Mouse (Mus musculus): ENCODE results near the gene Kcnk13. TPM values are rescaled to one million over a fixed set of nuclear protein-coding genes. Genes with fewer than 3 reads are reported as not detected.
A peak's percentile ranks its signal among the peaks of the same experiment; 100 is the strongest.

Kcnk13 gene
- total RNA-seq (2014; fragmentation: Nextera tagmentation), result not detected in 2 replicates
- 0.38 TPM in 1 of 2 replicates, not detected in the other for total RNA-seq (2017)

GRCm38 (mm10) chr12:99964301-99965202, at the start of gene Kcnk13:
Gene Kcnk13, plus strand, starts transcription at chr12:99964499.
- peak; percentile 80 for ATAC-seq (replicated peaks; ENCODE audit: low FRiP score, low TSS enrichment, poor library complexity, severe bottlenecking)

DNA sequence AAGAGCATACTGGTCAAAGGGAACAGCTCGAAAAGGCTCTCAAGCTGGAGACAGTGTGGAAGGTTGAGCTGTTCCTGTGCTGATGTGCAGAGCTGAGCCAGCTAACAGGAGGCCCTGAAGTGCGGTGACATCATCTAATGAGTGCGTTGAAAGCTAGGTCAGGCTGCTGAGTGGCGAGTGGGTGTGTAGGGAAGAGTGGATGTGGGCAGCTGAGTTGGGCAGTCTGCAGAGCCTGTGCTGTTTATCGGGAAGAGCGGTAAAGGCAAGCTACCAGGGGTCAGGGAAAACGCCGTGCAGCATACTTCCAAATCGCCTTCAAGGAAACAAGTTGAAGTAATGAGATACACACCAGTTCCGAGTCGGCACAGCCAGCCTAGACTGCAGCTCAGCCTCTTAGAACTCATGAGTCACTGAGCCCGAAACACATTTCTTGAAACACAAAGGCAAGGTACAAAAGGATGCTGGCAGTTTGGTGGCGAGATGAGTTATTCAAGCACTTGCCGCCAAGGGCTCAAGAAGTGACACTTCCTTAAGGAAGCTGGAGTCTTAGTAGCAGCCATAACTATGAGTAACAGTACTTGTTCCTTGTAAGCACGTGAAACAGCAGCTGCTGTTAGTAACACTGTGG, 46.4 kb upstream of the Kcnk13 start:
- no peak for ATAC-seq (replicated peaks; ENCODE audit: low FRiP score, low TSS enrichment, poor library complexity, severe bottlenecking)

DNA sequence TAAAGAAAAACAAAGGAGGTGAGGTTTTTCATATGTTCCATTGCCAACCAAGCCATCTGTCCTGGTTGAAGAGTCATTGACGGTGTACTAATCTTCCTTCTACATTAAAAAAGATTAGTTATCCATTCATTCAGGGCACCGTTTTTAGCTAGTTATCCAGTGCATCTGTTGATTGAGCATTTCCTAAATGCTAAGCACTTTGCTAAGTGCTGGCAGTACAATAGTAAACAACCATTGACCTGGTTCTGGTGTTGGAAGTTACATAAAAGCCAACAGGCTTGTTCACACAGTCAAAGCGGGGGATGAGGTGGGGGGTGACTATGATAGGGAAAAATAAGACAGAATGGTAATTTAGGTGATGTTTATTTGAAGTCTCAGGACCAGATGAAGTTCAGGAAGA, 44.7 kb upstream of the Kcnk13 start:
- ATAC-seq (replicated peaks; ENCODE audit: low FRiP score, low TSS enrichment, poor library complexity, severe bottlenecking), result no peak

DNA sequence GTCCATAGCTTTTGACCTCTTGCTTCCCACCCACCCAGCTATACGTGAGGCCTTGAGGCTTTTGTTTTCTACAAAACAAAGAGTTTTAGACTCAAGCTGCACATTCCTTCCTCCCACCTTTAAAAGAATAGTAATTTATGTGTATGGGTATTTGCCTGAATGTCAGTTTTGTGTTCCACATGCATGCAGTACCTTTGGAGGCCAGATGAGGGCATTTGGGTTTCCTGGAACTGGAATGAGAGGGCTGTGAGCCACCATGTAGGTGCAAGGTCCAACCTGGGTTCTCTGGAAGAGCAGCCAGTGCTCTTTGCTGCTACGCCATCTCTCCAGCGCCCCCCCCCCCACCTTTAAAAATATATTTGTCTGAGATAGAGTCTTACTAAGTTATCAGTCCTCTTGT, 43.3 kb upstream of the Kcnk13 start:
- no peak for ATAC-seq (replicated peaks; ENCODE audit: low FRiP score, low TSS enrichment, poor library complexity, severe bottlenecking)

DNA sequence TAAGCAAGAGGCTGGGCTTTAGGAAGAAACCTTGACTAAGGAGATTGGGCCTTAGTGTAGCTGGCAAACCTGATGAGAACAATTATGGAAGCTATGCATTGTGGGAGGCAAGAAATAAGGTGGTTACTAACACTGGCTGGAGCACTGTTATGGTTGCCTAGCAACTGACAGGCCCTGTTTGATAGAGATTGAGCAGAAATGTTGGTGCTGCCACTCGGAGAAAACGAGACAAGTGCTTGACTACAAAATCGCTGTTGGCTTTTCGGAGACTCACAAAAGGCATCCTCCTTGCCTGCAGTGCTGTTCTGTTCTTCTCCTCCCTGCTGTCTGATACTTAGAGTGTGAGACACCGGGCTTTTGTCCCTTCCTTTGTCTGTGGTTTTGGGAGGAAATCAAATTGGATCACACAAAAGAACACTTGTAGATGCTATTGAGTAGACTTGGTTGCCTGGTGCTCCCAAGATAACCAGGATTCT, 41.1 kb upstream of the Kcnk13 start:
- no peak for ATAC-seq (replicated peaks; ENCODE audit: low FRiP score, low TSS enrichment, poor library complexity, severe bottlenecking)

GRCm38 (mm10) chr12:99923703-99924102, 40.6 kb upstream of the Kcnk13 start:
- ATAC-seq (replicated peaks; ENCODE audit: low FRiP score, low TSS enrichment, poor library complexity, severe bottlenecking), result no peak

- ATAC-seq (replicated peaks; ENCODE audit: low FRiP score, low TSS enrichment, poor library complexity, severe bottlenecking), result no peak
Observed at GRCm38 (mm10) chr12:99928311-99928710, 36.0 kb upstream of the Kcnk13 start.

- no peak for ATAC-seq (replicated peaks; ENCODE audit: low FRiP score, low TSS enrichment, poor library complexity, severe bottlenecking)
Observed at GRCm38 (mm10) chr12:99929160-99929559, 35.1 kb upstream of the Kcnk13 start.

GRCm38 (mm10) chr12:99932245-99932644, 32.1 kb upstream of the Kcnk13 start:
- no peak for ATAC-seq (replicated peaks; ENCODE audit: low FRiP score, low TSS enrichment, poor library complexity, severe bottlenecking)

- ATAC-seq (replicated peaks; ENCODE audit: low FRiP score, low TSS enrichment, poor library complexity, severe bottlenecking), result no peak
Observed at GRCm38 (mm10) chr12:99933630-99934029, 30.7 kb upstream of the Kcnk13 start.

- ATAC-seq (replicated peaks; ENCODE audit: low FRiP score, low TSS enrichment, poor library complexity, severe bottlenecking), result no peak
Observed at GRCm38 (mm10) chr12:99935403-99935802, 28.9 kb upstream of the Kcnk13 start.

DNA sequence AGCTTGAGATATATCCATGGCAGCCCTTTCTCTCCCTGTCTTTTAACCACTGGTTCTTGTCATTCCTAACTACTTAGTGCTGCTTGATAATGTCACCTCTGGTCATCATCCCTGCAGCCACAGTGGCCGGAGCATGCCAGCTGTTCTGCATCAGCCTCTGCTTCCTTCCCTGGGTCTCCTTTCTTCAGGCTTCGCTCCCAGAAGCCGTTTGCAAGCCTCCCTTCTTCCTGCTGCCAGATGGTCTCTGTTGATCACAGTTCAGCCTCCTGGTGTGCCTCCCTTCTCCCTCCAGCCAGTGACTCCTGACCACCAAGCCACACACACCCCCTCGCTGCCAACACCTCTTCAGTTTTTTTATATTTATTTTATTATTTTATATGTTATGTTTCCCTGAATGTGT, 25.8 kb upstream of the Kcnk13 start:
- no peak for ATAC-seq (replicated peaks; ENCODE audit: low FRiP score, low TSS enrichment, poor library complexity, severe bottlenecking)

DNA sequence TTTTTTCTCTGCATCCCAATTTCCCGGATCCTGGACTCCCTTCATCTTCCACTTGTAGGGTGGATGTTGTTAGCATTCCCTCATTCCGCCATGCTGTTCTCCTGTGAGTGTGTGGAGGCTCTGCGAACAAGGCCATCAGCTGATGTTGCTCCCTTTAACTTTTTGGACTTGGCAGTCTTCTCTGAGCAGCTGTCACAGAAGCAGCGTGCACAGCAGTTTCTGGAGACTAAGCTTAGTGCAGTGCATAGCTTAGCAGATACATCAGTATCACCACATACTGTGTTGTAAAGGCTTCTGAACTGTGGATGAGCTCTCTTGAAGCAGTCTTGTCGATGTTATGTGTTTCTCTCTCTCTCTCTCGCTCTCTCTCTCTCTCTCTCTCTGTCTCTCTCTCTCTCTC, 25.1 kb upstream of the Kcnk13 start:
- no peak for ATAC-seq (replicated peaks; ENCODE audit: low FRiP score, low TSS enrichment, poor library complexity, severe bottlenecking)

- no peak for ATAC-seq (replicated peaks; ENCODE audit: low FRiP score, low TSS enrichment, poor library complexity, severe bottlenecking)
Observed at GRCm38 (mm10) chr12:99940704-99941103, 23.6 kb upstream of the Kcnk13 start.

GRCm38 (mm10) chr12:99942441-99942840, 21.9 kb upstream of the Kcnk13 start:
- no peak for ATAC-seq (replicated peaks; ENCODE audit: low FRiP score, low TSS enrichment, poor library complexity, severe bottlenecking)

- peak; percentile 69 for ATAC-seq (replicated peaks; ENCODE audit: low FRiP score, low TSS enrichment, poor library complexity, severe bottlenecking)
Observed at GRCm38 (mm10) chr12:99952928-99953327, 11.4 kb upstream of the Kcnk13 start.

DNA sequence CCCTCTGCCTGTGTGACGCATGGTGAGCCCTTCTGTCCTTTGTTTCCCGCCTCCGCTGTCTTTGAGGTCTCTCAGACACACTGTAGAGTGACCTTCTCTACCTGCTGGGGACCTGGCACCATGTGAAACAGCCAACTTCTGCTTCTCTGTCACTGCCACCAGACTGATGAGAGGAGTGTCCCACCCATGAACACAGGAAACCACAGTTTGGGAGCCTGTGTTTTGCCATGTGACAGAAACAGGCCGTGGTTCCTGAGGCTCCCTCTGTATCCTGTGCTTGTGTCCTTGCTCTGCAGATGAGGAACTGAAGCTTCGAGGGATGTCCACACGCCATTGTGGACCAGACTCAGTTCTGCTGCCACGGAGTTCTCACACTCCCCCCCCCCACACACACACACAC, 7.9 kb upstream of the Kcnk13 start:
- no peak for ATAC-seq (replicated peaks; ENCODE audit: low FRiP score, low TSS enrichment, poor library complexity, severe bottlenecking)

DNA sequence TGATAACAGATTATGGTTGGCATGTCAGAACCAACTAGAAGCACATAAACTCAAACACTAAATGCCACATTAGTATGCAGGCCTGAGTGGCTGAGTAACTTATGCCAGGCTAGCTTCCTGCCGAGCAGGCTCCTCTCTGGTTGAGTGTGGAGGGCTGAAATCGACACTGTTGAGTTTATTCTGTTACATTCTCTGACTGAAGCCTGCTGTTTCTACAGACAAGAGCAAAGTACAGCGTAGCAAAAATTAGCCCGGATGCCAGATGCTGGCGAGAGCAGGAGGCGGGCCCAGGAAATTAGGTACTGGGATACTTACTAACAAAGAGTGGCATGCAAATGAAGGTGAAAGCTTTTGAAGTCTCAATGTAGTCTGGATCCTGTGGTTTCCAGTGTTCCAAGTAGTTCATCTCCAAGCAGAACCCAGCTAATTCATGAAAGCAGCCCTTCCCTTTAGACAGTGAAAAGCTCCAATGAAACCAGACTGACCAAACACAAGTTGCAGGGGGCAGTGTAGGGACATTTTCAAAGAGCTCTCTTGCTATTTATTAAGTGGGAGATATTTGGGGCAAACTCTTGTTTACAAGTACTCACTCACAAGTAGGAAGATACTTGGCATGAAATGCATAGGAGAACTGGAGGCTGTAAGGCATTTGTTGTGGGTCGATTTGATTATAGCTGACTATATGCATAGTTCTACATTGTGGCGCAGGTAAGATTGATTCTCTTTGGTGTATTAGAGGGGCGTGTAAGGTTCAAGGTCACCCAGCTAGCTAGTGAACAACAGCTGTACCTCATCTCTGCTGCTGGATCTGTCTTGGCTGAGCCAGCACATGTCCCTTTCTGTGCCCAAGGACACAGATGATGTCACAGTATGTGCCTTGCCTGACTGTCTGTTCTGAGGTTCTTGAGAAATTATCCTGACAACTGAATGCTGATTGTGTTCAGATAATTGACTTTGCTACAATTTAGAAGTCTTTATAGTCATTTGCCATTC, 5.9 kb upstream of the Kcnk13 start:
- ATAC-seq (replicated peaks; ENCODE audit: low FRiP score, low TSS enrichment, poor library complexity, severe bottlenecking), result no peak

GRCm38 (mm10) chr12:99959291-99959690, 5.0 kb upstream of the Kcnk13 start:
- no peak for ATAC-seq (replicated peaks; ENCODE audit: low FRiP score, low TSS enrichment, poor library complexity, severe bottlenecking)
